Mouse (Mus musculus): ENCODE results near the gene Nanos3. TPM values are rescaled to one million over a fixed set of nuclear protein-coding genes. Genes with fewer than 3 reads are reported as not detected.

Gene Nanos3
- polyA plus RNA-seq, 1 experiment from 2014 or later, result 1.8 TPM

- Histone ChIP-seq H3K27me3 (replicated peaks; ENCODE audit: control insufficient read depth, insufficient read depth, low read length) (no peaks in the 10 kb centered on the region), H3K4me3 (ENCODE audit: low read depth, low read length) (no peak overlapping the region), H3K9ac (ENCODE audit: low read depth, low read length) (no peak overlapping the region), H3K4me2 (no peak overlapping the region), H3K36me3 (ENCODE audit: control insufficient read depth, insufficient read depth, low read length) (peaks cover 28% of the 10 kb centered on the region), H3K27ac (ENCODE audit: low read depth, low read length) (no peak overlapping the region), H3K4me1 (replicated peaks; ENCODE audit: control insufficient read depth, insufficient read depth, low read length) (peaks cover 5% of the 10 kb centered on the region; the same call in 1 of the 2 replicates), H3K9me3 (ENCODE audit: control insufficient read depth, low read length) (no peaks in the 10 kb centered on the region)
- ATAC-seq (replicated peaks; ENCODE audit: low FRiP score) (no peak), DNase-seq (ENCODE audit: low spot score) (no peak)
- 85% methylated on average over 8 of the region's 8 CpGs for WGBS
Measured at GRCm38 (mm10) chr8:84132225-84132624, 52.8 kb downstream of the Nanos3 start.

- WGBS, result 57% methylated on average over 30 of the region's 30 CpGs
- no peak overlapping the region for H3K4me2 ChIP-seq
Measured at GRCm38 (mm10) chr8:84130806-84131205, 54.2 kb downstream of the Nanos3 start.

GRCm38 (mm10) chr8:84128277-84128676, 56.7 kb downstream of the Nanos3 start:
- Histone ChIP-seq H3K9ac (ENCODE audit: low read depth, low read length) (no peak overlapping the region), H3K27me3 (replicated peaks; ENCODE audit: control insufficient read depth, insufficient read depth, low read length) (no peaks in the 10 kb centered on the region), H3K36me3 (ENCODE audit: control insufficient read depth, insufficient read depth, low read length) (peaks cover 4% of the 10 kb centered on the region; the same call in 1 of the 2 replicates), H3K27ac (ENCODE audit: low read depth, low read length) (no peak overlapping the region), H3K4me1 (replicated peaks; ENCODE audit: control insufficient read depth, insufficient read depth, low read length) (peaks cover 5% of the 10 kb centered on the region; the same call in 1 of the 2 replicates), H3K4me2 (no peak overlapping the region), H3K4me3 (ENCODE audit: low read depth, low read length) (no peak overlapping the region), H3K9me3 (ENCODE audit: control insufficient read depth, low read length) (no peaks in the 10 kb centered on the region)
- no peak for DNase-seq (ENCODE audit: low spot score)
- ATAC-seq (replicated peaks; ENCODE audit: low FRiP score), result no peak
- 55% methylated on average over 8 of the region's 8 CpGs for WGBS

More at GRCm38 (mm10) chr8:84130806-84131205, 54.2 kb downstream of the Nanos3 start:
- no peak overlapping the region for H3K27ac ChIP-seq (ENCODE audit: low read depth, low read length)
- H3K9me3 ChIP-seq (ENCODE audit: control insufficient read depth, low read length), result no peaks in the 10 kb centered on the region
- no peak for DNase-seq (ENCODE audit: low spot score)
- peaks cover 5% of the 10 kb centered on the region; the same call in 1 of the 2 replicates for H3K4me1 ChIP-seq (replicated peaks; ENCODE audit: control insufficient read depth, insufficient read depth, low read length)
- H3K36me3 ChIP-seq (ENCODE audit: control insufficient read depth, insufficient read depth, low read length), result peaks cover 21% of the 10 kb centered on the region
- H3K27me3 ChIP-seq (replicated peaks; ENCODE audit: control insufficient read depth, insufficient read depth, low read length), result no peaks in the 10 kb centered on the region
- no peak overlapping the region for H3K4me3 ChIP-seq (ENCODE audit: low read depth, low read length)
- no peak overlapping the region for H3K9ac ChIP-seq (ENCODE audit: low read depth, low read length)
- ATAC-seq (replicated peaks; ENCODE audit: low FRiP score), result no peak

- H3K4me1 ChIP-seq (replicated peaks; ENCODE audit: control insufficient read depth, insufficient read depth, low read length), result peaks cover 5% of the 10 kb centered on the region; the same call in 1 of the 2 replicates
- no peak for ATAC-seq (replicated peaks; ENCODE audit: low FRiP score)
- no peaks in the 10 kb centered on the region for H3K27me3 ChIP-seq (replicated peaks; ENCODE audit: control insufficient read depth, insufficient read depth, low read length)
- no peaks in the 10 kb centered on the region for H3K9me3 ChIP-seq (ENCODE audit: control insufficient read depth, low read length)
- H3K4me2 ChIP-seq, result no peak overlapping the region
- no peak overlapping the region for H3K9ac ChIP-seq (ENCODE audit: low read depth, low read length)
- H3K36me3 ChIP-seq (ENCODE audit: control insufficient read depth, insufficient read depth, low read length), result no peaks in the 10 kb centered on the region
- H3K4me3 ChIP-seq (ENCODE audit: low read depth, low read length), result no peak overlapping the region
- no peak overlapping the region for H3K27ac ChIP-seq (ENCODE audit: low read depth, low read length)
- WGBS, result 44% methylated on average over 17 of the region's 17 CpGs
- DNase-seq (ENCODE audit: low spot score), result no peak
Measured at GRCm38 (mm10) chr8:84127202-84127901, 57.7 kb downstream of the Nanos3 start.

GRCm38 (mm10) chr8:84126742-84127141, 58.3 kb downstream of the Nanos3 start:
- ATAC-seq (replicated peaks; ENCODE audit: low FRiP score) (no peak), DNase-seq (ENCODE audit: low spot score) (no peak)
- peaks cover 5% of the 10 kb centered on the region; the same call in 1 of the 2 replicates for H3K4me1 ChIP-seq (replicated peaks; ENCODE audit: control insufficient read depth, insufficient read depth, low read length)
- H3K27me3 ChIP-seq (replicated peaks; ENCODE audit: control insufficient read depth, insufficient read depth, low read length), result no peaks in the 10 kb centered on the region
- H3K4me2 ChIP-seq, result no peak overlapping the region
- WGBS, result 36% methylated on average over 2 of the region's 2 CpGs
- no peaks in the 10 kb centered on the region for H3K9me3 ChIP-seq (ENCODE audit: control insufficient read depth, low read length)
- no peaks in the 10 kb centered on the region for H3K36me3 ChIP-seq (ENCODE audit: control insufficient read depth, insufficient read depth, low read length)
- H3K9ac ChIP-seq (ENCODE audit: low read depth, low read length), result no peak overlapping the region
- no peak overlapping the region for H3K27ac ChIP-seq (ENCODE audit: low read depth, low read length)
- H3K4me3 ChIP-seq (ENCODE audit: low read depth, low read length), result no peak overlapping the region

- no peak within 1 kb of the TSS for H3K4me3 ChIP-seq (ENCODE audit: low read depth, low read length)
- no peaks in the 10 kb centered on the region for H3K27me3 ChIP-seq (replicated peaks; ENCODE audit: control insufficient read depth, insufficient read depth, low read length)
- ATAC-seq (replicated peaks; ENCODE audit: low FRiP score) (no peak), DNase-seq (ENCODE audit: low spot score) (no peak)
- 55% methylated on average over 9 of the region's 9 CpGs for WGBS
- H3K36me3 ChIP-seq (ENCODE audit: control insufficient read depth, insufficient read depth, low read length), result no peaks in the 10 kb centered on the region
- no peak within 1 kb of the TSS for H3K27ac ChIP-seq (ENCODE audit: low read depth, low read length)
- no peaks in the 10 kb centered on the region for H3K9me3 ChIP-seq (ENCODE audit: control insufficient read depth, low read length)
- H3K4me1 ChIP-seq (replicated peaks; ENCODE audit: control insufficient read depth, insufficient read depth, low read length), result peaks cover 5% of the 10 kb centered on the region; the same call in 1 of the 2 replicates
- no peak within 1 kb of the TSS for H3K9ac ChIP-seq (ENCODE audit: low read depth, low read length)
- H3K4me2 ChIP-seq, result no peak within 1 kb of the TSS
Measured at GRCm38 (mm10) chr8:84125656-84126055, 59.4 kb downstream of the Nanos3 start, which contains the start of gene Podnl1. Gene Podnl1 (plus strand): TSS chr8:84125989.

MicroRNAs within 50 kb of the gene (microRNA counts, 519-probe panel; counts per million panel counts)
- microRNA mmu-miR-181c (not detected), microRNA mmu-miR-23a (5,781 counts per million, percentile 61 among the panel's probes with 10 or more counts), microRNA mmu-miR-27a (6,229 counts per million, percentile 71 among the panel's probes with 10 or more counts)

Small RNA genes within 50 kb of the gene (microRNA-seq; reads per million reads assigned to microRNA genes)
- gene Gm25110 (ENCODE audit: borderline number of aligned reads), result not detected
- 4,900 reads per million, percentile 88 among the genes with 10 or more reads in this experiment for gene Mir181c (ENCODE audit: borderline number of aligned reads)
- 5,581 reads per million, percentile 88 among the genes with 10 or more reads in this experiment for gene Mir181d (ENCODE audit: borderline number of aligned reads)
- gene Mir23a (ENCODE audit: borderline number of aligned reads), result 12,622 reads per million, percentile 95 among the genes with 10 or more reads in this experiment
- gene Mir24-2 (ENCODE audit: borderline number of aligned reads), result not detected
- 169 reads per million, percentile 53 among the genes with 10 or more reads in this experiment for gene Mir27a (ENCODE audit: borderline number of aligned reads)
- gene Mir3074-2 (ENCODE audit: borderline number of aligned reads), result not detected

Other genes starting within 250 kb of the Nanos3 start
- gene Gm10644, start 230.0 kb downstream of the Nanos3 start, polyA plus RNA-seq (2014; fragmentation: Nextera tagmentation; extraction: Ambion mirVana), result 0.25 and 0.37 TPM in 2 replicates
- 109 and 123 TPM in 2 replicates for gene Asf1b, start 229.7 kb downstream of the Nanos3 start, polyA plus RNA-seq (2014; fragmentation: Nextera tagmentation; extraction: Ambion mirVana)
- gene Prkaca, start 212.2 kb downstream of the Nanos3 start, polyA plus RNA-seq (2014; fragmentation: Nextera tagmentation; extraction: Ambion mirVana), result 96.9 and 99.2 TPM in 2 replicates
- 13.4 and 17.6 TPM in 2 replicates for gene Samd1, start 187.5 kb downstream of the Nanos3 start, polyA plus RNA-seq (2014; fragmentation: Nextera tagmentation; extraction: Ambion mirVana)
- 0.29 and 1.5 TPM in 2 replicates for gene 1700067K01Rik, start 183.7 kb downstream of the Nanos3 start, polyA plus RNA-seq (2014; fragmentation: Nextera tagmentation; extraction: Ambion mirVana)
- gene 2210011C24Rik, start 173.0 kb downstream of the Nanos3 start, polyA plus RNA-seq (2014; fragmentation: Nextera tagmentation; extraction: Ambion mirVana), result not detected in 2 replicates
- 0.66 and 1.2 TPM in 2 replicates for gene Palm3, start 163.7 kb downstream of the Nanos3 start, polyA plus RNA-seq (2014; fragmentation: Nextera tagmentation; extraction: Ambion mirVana)
- gene Il27ra, start 142.6 kb downstream of the Nanos3 start, polyA plus RNA-seq (2014; fragmentation: Nextera tagmentation; extraction: Ambion mirVana), result 1.8 and 3.1 TPM in 2 replicates
- gene Rln3, start 140.2 kb downstream of the Nanos3 start, polyA plus RNA-seq (2014; fragmentation: Nextera tagmentation; extraction: Ambion mirVana), result 0.42 TPM in 1 of 2 replicates, not detected in the other
- 0.52 and 0.86 TPM in 2 replicates for gene Gm10643, start 120.1 kb downstream of the Nanos3 start, polyA plus RNA-seq (2014; fragmentation: Nextera tagmentation; extraction: Ambion mirVana)
- 8.4 and 9.5 TPM in 2 replicates for gene Rfx1, start 118.4 kb downstream of the Nanos3 start, polyA plus RNA-seq (2014; fragmentation: Nextera tagmentation; extraction: Ambion mirVana)
- 5.9 and 10.0 TPM in 2 replicates for gene Dcaf15, start 80.4 kb downstream of the Nanos3 start, polyA plus RNA-seq (2014; fragmentation: Nextera tagmentation; extraction: Ambion mirVana)
- 0.12 and 0.26 TPM in 2 replicates for gene Podnl1, start 59.2 kb downstream of the Nanos3 start, polyA plus RNA-seq (2014; fragmentation: Nextera tagmentation; extraction: Ambion mirVana)
- gene Cc2d1a, start 37.3 kb downstream of the Nanos3 start, polyA plus RNA-seq (2014; fragmentation: Nextera tagmentation; extraction: Ambion mirVana), result 13.7 and 14.1 TPM in 2 replicates
- 0.36 and 0.47 TPM in 2 replicates for gene 4930432K21Rik, start 37.2 kb downstream of the Nanos3 start, polyA plus RNA-seq (2014; fragmentation: Nextera tagmentation; extraction: Ambion mirVana)
- gene Zswim4, start 51.8 kb upstream of the Nanos3 start, polyA plus RNA-seq (2014; fragmentation: Nextera tagmentation; extraction: Ambion mirVana), result 7.9 and 9.1 TPM in 2 replicates
- 323 and 339 TPM in 2 replicates for gene D8Ertd738e, start 64.5 kb upstream of the Nanos3 start, polyA plus RNA-seq (2014; fragmentation: Nextera tagmentation; extraction: Ambion mirVana)
- gene Mri1, start 72.1 kb upstream of the Nanos3 start, polyA plus RNA-seq (2014; fragmentation: Nextera tagmentation; extraction: Ambion mirVana), result 92.2 and 95.9 TPM in 2 replicates
- gene Ccdc130, start 85.2 kb upstream of the Nanos3 start, polyA plus RNA-seq (2014; fragmentation: Nextera tagmentation; extraction: Ambion mirVana), result 16.0 and 20.1 TPM in 2 replicates
- 1.1 and 1.8 TPM in 2 replicates for gene Cacna1a, start 203.2 kb upstream of the Nanos3 start, polyA plus RNA-seq (2014; fragmentation: Nextera tagmentation; extraction: Ambion mirVana)

Measured in liver, embryonic 11.5 days (tissue).